Mouse (Mus musculus): Measurements from ENCODE around the gene Apba2. TPM values are rescaled to one million over a fixed set of nuclear protein-coding genes. Genes with fewer than 3 reads are reported as not detected.

The Apba2 gene
- polyA plus RNA-seq, 1 experiment: 0.48 TPM

DNA sequence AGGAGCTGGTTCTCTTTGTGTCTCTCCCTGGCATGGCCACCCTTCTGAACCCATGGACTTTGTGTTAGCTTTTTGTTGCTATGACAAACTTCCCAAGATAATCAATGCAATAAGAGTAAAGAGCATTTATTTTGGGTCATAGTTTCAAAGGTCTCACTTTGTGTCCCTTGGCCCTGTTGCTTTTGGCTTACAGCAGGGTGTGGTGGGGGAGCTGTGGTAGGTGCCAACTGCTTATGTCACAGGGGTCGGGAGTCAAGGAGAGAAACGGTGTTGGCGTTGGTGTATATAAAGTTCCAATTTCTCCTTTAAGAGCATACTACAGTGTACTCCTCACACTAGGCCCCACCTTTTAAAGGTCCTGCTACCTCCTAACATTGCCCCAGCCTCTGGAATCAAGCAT lies 12.1 kb downstream of the Apba2 start:
- Histone ChIP-seq H3K27ac (ENCODE audit: insufficient read depth, low read depth, low read length) (no peak overlapping the region), H3K27me3 (replicated peaks; ENCODE audit: control insufficient read depth, insufficient read depth, low read length) (no peaks in the 10 kb centered on the region), H3K4me1 (ENCODE audit: control insufficient read depth, insufficient read depth, low read length) (no peaks in the 10 kb centered on the region), H3K36me3 (ENCODE audit: control insufficient read depth, insufficient read depth, low read length) (no peaks in the 10 kb centered on the region), H3K4me3 (ENCODE audit: insufficient read depth, low read depth, low read length) (no peak overlapping the region)
- no peak for DNase-seq
- TF ChIP-seq POLR2A (IDR thresholded peaks at IDR 0.05; ENCODE audit: low read depth, low read length): no peak
- no peak for TF ChIP-seq CTCF (conservative IDR thresholded peaks at IDR 0.05; ENCODE audit: insufficient read depth, insufficient read length, low read depth, low read length)
- 54% methylated on average over 3 of the region's 3 CpGs for WGBS

DNA sequence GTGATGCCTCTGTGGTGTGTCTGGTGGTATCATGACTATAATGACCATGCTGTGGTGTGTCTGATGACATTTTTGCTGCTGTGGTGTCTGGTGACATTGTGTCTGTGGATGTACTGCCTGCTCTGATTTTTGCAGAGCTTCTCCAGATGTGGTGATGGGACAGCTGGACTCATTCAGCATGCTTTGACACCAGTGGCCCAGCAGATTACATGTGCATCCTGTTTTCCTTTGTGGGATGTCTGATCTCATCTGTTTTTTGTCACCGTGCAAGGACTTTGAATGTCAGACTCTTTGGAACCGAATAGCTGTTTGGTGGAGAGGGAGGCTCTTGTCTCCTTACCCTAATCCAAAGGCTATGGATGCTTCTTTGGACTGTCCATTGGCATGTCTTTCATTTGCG lies 13.8 kb downstream of the Apba2 start:
- WGBS: 50% methylated on average over 3 of the region's 3 CpGs

DNA sequence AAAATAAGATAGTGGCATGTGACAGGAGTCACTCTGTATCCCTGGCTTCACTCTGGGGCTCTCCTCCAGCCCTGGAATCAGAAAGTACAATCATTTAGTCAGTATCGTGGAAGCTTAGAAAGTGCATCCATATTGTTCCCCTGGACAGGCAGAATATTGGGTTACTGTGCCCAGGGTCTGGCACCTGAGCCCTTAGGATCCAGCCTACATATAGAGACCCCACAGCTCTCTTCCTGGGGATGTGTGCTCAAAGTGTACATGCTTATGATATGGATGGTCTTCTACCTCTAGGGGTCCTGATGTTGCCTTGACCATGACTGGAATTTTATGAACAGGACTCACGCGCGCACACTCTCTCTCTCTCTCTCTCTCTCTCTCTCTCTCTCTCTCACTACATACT lies 14.4 kb downstream of the Apba2 start:
- no peak overlapping the region for H3K4me3 ChIP-seq (ENCODE audit: insufficient read depth, low read depth, low read length)
- no peak overlapping the region for H3K27ac ChIP-seq (ENCODE audit: insufficient read depth, low read depth, low read length)
- no peak for DNase-seq
- H3K4me1 ChIP-seq (ENCODE audit: control insufficient read depth, insufficient read depth, low read length): no peaks in the 10 kb centered on the region
- no peaks in the 10 kb centered on the region for H3K27me3 ChIP-seq (replicated peaks; ENCODE audit: control insufficient read depth, insufficient read depth, low read length)
- no peaks in the 10 kb centered on the region for H3K36me3 ChIP-seq (ENCODE audit: control insufficient read depth, insufficient read depth, low read length)
- TF ChIP-seq CTCF (conservative IDR thresholded peaks at IDR 0.05; ENCODE audit: insufficient read depth, insufficient read length, low read depth, low read length) (no peak), POLR2A (IDR thresholded peaks at IDR 0.05; ENCODE audit: low read depth, low read length) (no peak)
- 90% methylated on average over 4 of the region's 4 CpGs for WGBS

More for the DNA sequence above, 13.8 kb downstream of the Apba2 start:
- no peaks in the 10 kb centered on the region for H3K27me3 ChIP-seq (replicated peaks; ENCODE audit: control insufficient read depth, insufficient read depth, low read length)
- H3K27ac ChIP-seq (ENCODE audit: insufficient read depth, low read depth, low read length): no peak overlapping the region
- TF ChIP-seq POLR2A (IDR thresholded peaks at IDR 0.05; ENCODE audit: low read depth, low read length): no peak
- TF ChIP-seq CTCF (conservative IDR thresholded peaks at IDR 0.05; ENCODE audit: insufficient read depth, insufficient read length, low read depth, low read length): no peak
- H3K4me1 ChIP-seq (ENCODE audit: control insufficient read depth, insufficient read depth, low read length): no peaks in the 10 kb centered on the region
- no peak overlapping the region for H3K4me3 ChIP-seq (ENCODE audit: insufficient read depth, low read depth, low read length)
- H3K36me3 ChIP-seq (ENCODE audit: control insufficient read depth, insufficient read depth, low read length): no peaks in the 10 kb centered on the region
- no peak for DNase-seq

DNA sequence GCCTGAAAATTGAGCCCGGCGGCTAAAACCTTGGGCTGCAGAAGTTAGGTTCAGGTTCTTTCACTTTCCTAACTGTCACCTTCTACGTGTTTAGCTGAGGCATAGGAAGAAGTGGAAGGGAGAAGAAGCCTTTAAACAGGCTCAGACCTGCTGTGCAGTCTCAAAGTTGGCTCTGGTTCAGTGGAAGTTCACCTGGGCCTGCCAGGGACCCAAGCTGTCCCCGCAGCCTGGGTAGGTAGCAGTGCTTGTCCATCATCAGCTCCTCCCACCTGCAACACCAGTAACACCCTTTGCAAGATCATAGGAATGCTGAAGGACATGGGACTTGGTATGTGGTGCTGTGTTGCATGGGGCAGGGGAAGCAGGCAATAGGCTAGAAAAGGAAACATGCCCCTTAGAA lies 17.6 kb downstream of the Apba2 start:
- DNase-seq: no peak
- Histone ChIP-seq H3K4me3 (ENCODE audit: insufficient read depth, low read depth, low read length) (no peak overlapping the region), H3K27ac (ENCODE audit: insufficient read depth, low read depth, low read length) (no peak overlapping the region), H3K36me3 (ENCODE audit: control insufficient read depth, insufficient read depth, low read length) (no peaks in the 10 kb centered on the region), H3K27me3 (replicated peaks; ENCODE audit: control insufficient read depth, insufficient read depth, low read length) (no peaks in the 10 kb centered on the region), H3K4me1 (ENCODE audit: control insufficient read depth, insufficient read depth, low read length) (no peaks in the 10 kb centered on the region)
- 18% methylated on average over 4 of the region's 4 CpGs for WGBS
- TF ChIP-seq CTCF (conservative IDR thresholded peaks at IDR 0.05; ENCODE audit: insufficient read depth, insufficient read length, low read depth, low read length) (no peak), POLR2A (IDR thresholded peaks at IDR 0.05; ENCODE audit: low read depth, low read length) (no peak)

DNA sequence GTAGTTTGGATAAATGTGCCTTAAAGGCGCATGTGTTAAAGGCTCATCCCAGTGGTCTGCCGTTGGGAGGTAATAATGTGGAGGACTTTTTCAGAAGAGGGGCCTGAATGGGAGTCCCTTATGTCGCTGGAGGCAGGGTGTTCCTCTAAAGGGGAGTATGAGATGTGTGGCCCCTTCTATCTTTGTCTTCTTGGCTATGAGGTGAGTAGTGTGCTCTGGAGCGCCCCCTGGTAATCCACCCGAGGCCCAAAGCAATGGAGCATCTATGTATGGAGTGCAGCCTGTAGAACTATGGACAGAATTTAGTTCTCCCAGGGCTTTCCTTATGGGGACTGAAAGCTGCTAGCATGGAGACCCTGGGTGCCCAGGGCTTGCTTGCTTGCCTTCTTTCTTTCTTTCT lies 18.0 kb downstream of the Apba2 start:
- DNase-seq: no peak

DNA sequence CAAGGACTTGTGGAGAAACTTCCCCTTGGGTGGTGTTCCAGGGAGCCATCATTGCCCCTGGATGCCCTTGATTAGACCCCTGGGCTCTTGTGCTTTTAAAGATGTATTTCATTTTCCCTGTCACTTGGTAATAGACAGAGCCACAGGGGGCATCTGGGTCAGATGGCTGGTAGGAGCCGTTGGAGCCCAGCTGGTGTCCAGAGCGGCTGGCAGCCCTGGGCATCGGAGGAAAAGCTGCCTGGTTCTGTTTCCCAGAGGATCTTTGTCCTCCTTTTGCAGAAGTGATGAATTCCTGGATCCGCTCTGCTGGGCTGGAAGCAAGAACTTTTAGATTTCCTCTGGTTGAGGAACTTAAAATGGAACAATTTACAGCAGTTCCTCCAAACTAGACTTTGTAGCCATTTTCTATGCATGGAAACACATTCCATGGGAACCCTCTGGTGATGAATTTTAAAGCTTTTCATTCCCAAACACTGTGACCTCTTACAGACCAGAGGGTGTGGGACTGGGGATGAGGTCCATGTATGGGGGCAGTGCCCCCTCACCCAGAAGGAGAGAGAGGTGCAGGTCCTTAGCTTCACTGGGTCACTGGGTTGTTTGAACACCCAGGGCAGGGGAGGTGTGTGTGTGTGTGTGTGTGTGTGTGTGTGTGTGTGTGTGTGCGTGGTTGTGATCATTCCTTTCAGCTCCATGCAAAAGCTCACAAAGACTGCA lies 20.3 kb downstream of the Apba2 start:
- Histone ChIP-seq H3K36me3 (ENCODE audit: control insufficient read depth, insufficient read depth, low read length) (no peaks in the 10 kb centered on the region), H3K4me3 (ENCODE audit: insufficient read depth, low read depth, low read length) (no peak overlapping the region), H3K27ac (ENCODE audit: insufficient read depth, low read depth, low read length) (no peak overlapping the region), H3K27me3 (replicated peaks; ENCODE audit: control insufficient read depth, insufficient read depth, low read length) (no peaks in the 10 kb centered on the region), H3K4me1 (ENCODE audit: control insufficient read depth, insufficient read depth, low read length) (no peaks in the 10 kb centered on the region)
- no peak for DNase-seq
- TF ChIP-seq POLR2A (IDR thresholded peaks at IDR 0.05; ENCODE audit: low read depth, low read length) (no peak), CTCF (conservative IDR thresholded peaks at IDR 0.05; ENCODE audit: insufficient read depth, insufficient read length, low read depth, low read length) (no peak)
- WGBS: 51% methylated on average over 5 of the region's 5 CpGs

More for the DNA sequence above, 18.0 kb downstream of the Apba2 start:
- H3K4me3 ChIP-seq (ENCODE audit: insufficient read depth, low read depth, low read length): no peak overlapping the region
- no peaks in the 10 kb centered on the region for H3K36me3 ChIP-seq (ENCODE audit: control insufficient read depth, insufficient read depth, low read length)
- no peak for TF ChIP-seq CTCF (conservative IDR thresholded peaks at IDR 0.05; ENCODE audit: insufficient read depth, insufficient read length, low read depth, low read length)
- TF ChIP-seq POLR2A (IDR thresholded peaks at IDR 0.05; ENCODE audit: low read depth, low read length): no peak
- no peak overlapping the region for H3K27ac ChIP-seq (ENCODE audit: insufficient read depth, low read depth, low read length)
- 68% methylated on average over 5 of the region's 5 CpGs for WGBS
- H3K27me3 ChIP-seq (replicated peaks; ENCODE audit: control insufficient read depth, insufficient read depth, low read length): no peaks in the 10 kb centered on the region
- no peaks in the 10 kb centered on the region for H3K4me1 ChIP-seq (ENCODE audit: control insufficient read depth, insufficient read depth, low read length)

DNA sequence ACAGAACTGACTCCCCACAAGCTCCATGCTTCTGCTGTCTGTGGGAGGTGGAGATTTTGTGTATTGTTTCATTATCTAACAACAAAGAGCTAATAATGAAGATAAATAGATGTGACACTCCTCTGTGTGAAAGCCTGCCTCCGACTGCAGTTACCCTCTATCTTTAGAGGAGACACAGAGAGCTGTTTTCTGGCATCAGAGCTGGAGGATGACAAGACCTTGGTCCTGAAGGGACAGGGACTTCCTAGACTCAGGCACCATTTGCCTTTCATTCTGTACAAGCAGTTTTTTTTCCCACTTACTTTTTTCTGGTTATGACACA lies 20.9 kb downstream of the Apba2 start:
- H3K4me3 ChIP-seq (ENCODE audit: insufficient read depth, low read depth, low read length): no peak overlapping the region
- WGBS: 23% methylated on average over 1 of the region's 1 CpGs
- TF ChIP-seq POLR2A (IDR thresholded peaks at IDR 0.05; ENCODE audit: low read depth, low read length) (no peak), CTCF (conservative IDR thresholded peaks at IDR 0.05; ENCODE audit: insufficient read depth, insufficient read length, low read depth, low read length) (no peak)
- DNase-seq: no peak
- H3K4me1 ChIP-seq (ENCODE audit: control insufficient read depth, insufficient read depth, low read length): no peaks in the 10 kb centered on the region
- H3K27me3 ChIP-seq (replicated peaks; ENCODE audit: control insufficient read depth, insufficient read depth, low read length): no peaks in the 10 kb centered on the region
- H3K36me3 ChIP-seq (ENCODE audit: control insufficient read depth, insufficient read depth, low read length): no peaks in the 10 kb centered on the region
- H3K27ac ChIP-seq (ENCODE audit: insufficient read depth, low read depth, low read length): no peak overlapping the region

Data from kidney, adult 2 months (tissue).